Mouse (Mus musculus) C2C12 (cell line): ENCODE results near the gene 1810049J17Rik. TPM values are rescaled to one million over a fixed set of nuclear protein-coding genes. Genes with fewer than 3 reads are reported as not detected.
"Not testable (repeated sequence)": the region's sequence is repeated elsewhere in the genome, so short reads cannot be mapped to it uniquely, and the experiment has no call there.

ENCODE experiments used
- H3K27me3 ChIP-seq: one replicate; pipeline ENCODE4 v1.6.1; 2011; ENCODE audit not compliant: control insufficient read depth, insufficient read depth, insufficient read length
- H3K36me3 ChIP-seq: one replicate; pipeline ENCODE4 v1.6.1; 2011; ENCODE audit not compliant: control insufficient read depth, insufficient read depth
- H3K4me3 ChIP-seq: one replicate; pipeline ENCODE4 v1.5.1; 2011; ENCODE audit warnings: mild to moderate bottlenecking, control low read depth; ENCODE audit not compliant: poor library complexity, insufficient read depth, severe bottlenecking
- H3K79me2 ChIP-seq: one replicate; pipeline ENCODE4 v1.6.1; 2011; ENCODE audit not compliant: control insufficient read depth, insufficient read depth
- H3K79me3 ChIP-seq: one replicate; pipeline ENCODE4 v1.6.1; 2011; ENCODE audit warnings: low read depth, control low read depth
- H3ac ChIP-seq: one replicate; pipeline ENCODE3; 2011; ENCODE audit warnings: low read depth; ENCODE audit not compliant: control insufficient read depth, insufficient read length
- CEBPB ChIP-seq: IDR thresholded peaks from one replicate; pipeline ENCODE4 v1.6.1; 2011; ENCODE audit warnings: low read depth, mild to moderate bottlenecking, control low read depth, moderate library complexity
- CTCF ChIP-seq: IDR thresholded peaks from one replicate; pipeline ENCODE4 v1.5.1; 2011; ENCODE audit not compliant: control insufficient read depth, insufficient read depth, insufficient read length
- FOSL1 ChIP-seq: IDR thresholded peaks from one replicate; pipeline ENCODE4 v1.8.0; 2011; ENCODE audit warnings: mild to moderate bottlenecking, low read length; ENCODE audit not compliant: poor library complexity, insufficient read depth, severe bottlenecking
- MAX ChIP-seq: IDR thresholded peaks from one replicate; pipeline ENCODE4 v1.6.1; 2011; ENCODE audit warnings: mild to moderate bottlenecking, control low read depth
- MYOD1 ChIP-seq: IDR thresholded peaks from one replicate; pipeline ENCODE4 v1.6.1; 2011; ENCODE audit warnings: low read depth; ENCODE audit not compliant: control insufficient read depth, insufficient read length
- MYOG ChIP-seq: IDR thresholded peaks from one replicate; pipeline ENCODE4 v1.6.1; 2011; ENCODE audit not compliant: control insufficient read depth, insufficient read length; ENCODE audit errors: extremely low read depth
- USF1 ChIP-seq: IDR thresholded peaks from one replicate; pipeline ENCODE4 v1.6.1; 2011; ENCODE audit warnings: low read depth, mild to moderate bottlenecking, control low read depth, moderate library complexity
- long read RNA-seq, 2 experiments: library from polyadenylated mRNA; unstranded; transcript quantifications; one replicate each; pipeline ENCODE4 v2.0.0; 2019 to 2020
- polyA plus RNA-seq: library from polyadenylated mRNA; unstranded; fragments of >200 nt; fragmentation: generic; extraction: Trizol; gene quantifications from one replicate; pipeline ENCODE4 v1.2.1, GENCODE M21; 2012; ENCODE audit warnings: missing spikeins

Gene 1810049J17Rik
- 4.8 TPM for polyA plus RNA-seq
- long read RNA-seq, experiment 1: 0 reads
- long read RNA-seq, experiment 2: 0 reads

DNA sequence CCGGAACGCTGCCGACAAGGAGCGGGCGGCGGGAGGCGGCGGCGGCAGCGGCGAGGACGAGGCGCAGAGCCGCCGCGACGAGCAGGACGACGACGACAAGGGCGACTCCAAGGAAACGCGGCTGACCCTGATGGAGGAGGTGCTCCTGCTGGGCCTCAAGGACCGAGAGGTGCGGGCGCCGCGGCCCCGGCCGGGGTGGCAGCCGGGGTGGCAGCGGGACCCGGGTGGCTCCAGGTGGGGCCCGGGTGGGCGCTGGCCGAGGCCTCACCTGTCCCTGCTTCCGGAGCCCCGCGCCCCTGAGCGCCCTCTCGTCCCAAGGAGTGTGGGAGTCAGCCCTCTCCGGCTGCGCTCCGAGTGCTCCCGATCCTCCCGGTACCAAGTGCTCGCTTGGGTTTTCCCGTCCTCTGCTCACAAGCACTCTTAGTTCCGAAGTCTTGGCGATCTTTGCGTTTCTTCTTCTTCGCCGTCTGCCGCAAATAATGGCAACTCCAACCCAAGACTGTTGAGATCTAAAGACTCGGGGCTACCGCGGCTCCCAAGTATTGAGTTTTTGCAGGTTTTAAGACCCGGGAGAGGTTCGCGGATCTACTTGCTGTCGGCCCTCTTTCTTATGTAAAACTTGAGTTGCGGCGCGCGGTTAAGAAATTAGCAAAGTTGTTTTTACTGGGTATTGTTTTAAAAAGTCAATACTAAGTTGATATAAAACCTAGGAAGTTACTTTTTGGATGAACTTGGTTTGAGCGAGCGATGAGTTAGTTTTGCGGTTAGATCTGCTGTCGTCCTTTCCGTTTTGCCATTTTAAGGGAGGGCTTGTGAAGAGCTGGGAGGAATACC lies at the start of gene 1810049J17Rik:
1810049J17Rik (minus strand) TSS at position 112 of the 834 bp plus-strand sequence.
- Histone ChIP-seq H3K79me3 (peaks cover 56% of the 10 kb centered on the region), H3ac (peak within 1 kb of the TSS; percentile 97), H3K4me3 (peak within 1 kb of the TSS; percentile 96), H3K79me2 (peaks cover 58% of the 10 kb centered on the region), H3K36me3 (peaks cover 27% of the 10 kb centered on the region), H3K27me3 (no peaks in the 10 kb centered on the region)
- TF ChIP-seq MAX (no peak), CEBPB (no peak), CTCF (no peak), FOSL1 (no peak), MYOG (no peak), MYOD1 (no peak), USF1 (no peak)

GRCm38 (mm10) chr15:12371183-12371582 lies 49.5 kb upstream of the 1810049J17Rik start:
- TF ChIP-seq USF1: no peak
- TF ChIP-seq CTCF: peak; percentile 91
- no peaks in the 10 kb centered on the region for H3K79me3 ChIP-seq
- H3K79me2 ChIP-seq: no peaks in the 10 kb centered on the region
- no peak overlapping the region for H3ac ChIP-seq
- no peaks in the 10 kb centered on the region for H3K36me3 ChIP-seq
- H3K4me3 ChIP-seq: no peak overlapping the region
- H3K27me3 ChIP-seq: peaks cover 9% of the 10 kb centered on the region

DNA sequence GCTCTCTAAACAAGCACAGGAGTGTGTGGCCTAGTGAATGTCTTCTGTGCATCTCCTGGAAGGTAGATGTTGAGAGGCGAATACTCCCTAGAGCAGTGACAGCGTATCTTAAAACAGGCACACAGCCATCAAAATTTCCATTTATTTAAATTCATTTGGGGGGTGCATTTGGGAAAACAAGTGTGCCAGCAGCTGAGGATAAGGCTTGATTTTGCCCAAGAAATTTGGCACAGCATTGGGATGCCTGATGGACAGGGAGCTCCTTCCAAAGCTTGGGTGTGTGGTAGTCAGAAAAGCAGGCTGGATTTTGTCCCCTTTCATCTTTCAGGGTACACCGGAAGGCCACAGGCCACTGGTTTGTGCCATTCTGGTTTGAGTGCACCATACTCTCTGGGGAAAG lies 48.4 kb upstream of the 1810049J17Rik start:
- no peaks in the 10 kb centered on the region for H3K79me3 ChIP-seq

GRCm38 (mm10) chr15:12368850-12369249 lies 47.2 kb upstream of the 1810049J17Rik start:
- Histone ChIP-seq H3K4me3 (no peak overlapping the region), H3K27me3 (peaks cover 9% of the 10 kb centered on the region), H3K79me2 (no peaks in the 10 kb centered on the region), H3K36me3 (no peaks in the 10 kb centered on the region), H3K79me3 (no peaks in the 10 kb centered on the region), H3ac (no peak overlapping the region)
- TF ChIP-seq FOSL1 (no peak), CEBPB (no peak)

More for the DNA sequence above, 48.4 kb upstream of the 1810049J17Rik start:
- TF ChIP-seq MYOD1 (no peak), MAX (no peak), MYOG (no peak), FOSL1 (no peak), CEBPB (no peak), CTCF (no peak), USF1 (no peak)
- Histone ChIP-seq H3ac (no peak overlapping the region), H3K4me3 (no peak overlapping the region), H3K36me3 (no peaks in the 10 kb centered on the region), H3K79me2 (no peaks in the 10 kb centered on the region), H3K27me3 (peaks cover 9% of the 10 kb centered on the region)

DNA sequence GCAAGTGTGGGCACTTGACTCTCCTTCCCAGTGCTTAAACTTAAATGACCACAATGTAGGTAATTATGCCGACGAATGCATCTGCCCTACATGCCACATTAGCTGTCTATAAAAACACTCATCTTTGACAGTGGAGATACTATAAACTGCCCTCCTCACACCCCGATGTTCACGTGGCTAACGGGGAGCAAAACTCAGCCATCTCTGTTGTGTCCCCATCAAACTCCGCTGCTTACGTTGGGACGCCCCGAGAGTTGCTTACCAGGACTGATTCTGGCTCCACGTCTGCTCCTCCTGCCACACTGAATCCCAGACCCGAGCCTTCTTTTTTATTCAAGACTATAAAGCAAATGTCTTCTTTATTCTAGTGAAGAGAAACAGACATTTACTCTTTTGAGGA lies 46.7 kb upstream of the 1810049J17Rik start:
- H3K27me3 ChIP-seq: peaks cover 7% of the 10 kb centered on the region
- H3K36me3 ChIP-seq: no peaks in the 10 kb centered on the region
- H3ac ChIP-seq: no peak overlapping the region
- no peak overlapping the region for H3K4me3 ChIP-seq
- no peaks in the 10 kb centered on the region for H3K79me3 ChIP-seq
- TF ChIP-seq MAX (no peak), MYOD1 (no peak), USF1 (no peak), CEBPB (no peak), CTCF (no peak)
- no peaks in the 10 kb centered on the region for H3K79me2 ChIP-seq

GRCm38 (mm10) chr15:12367306-12368080 lies 45.8 kb upstream of the 1810049J17Rik start:
- Histone ChIP-seq H3K79me2 (no peaks in the 10 kb centered on the region), H3ac (no peak overlapping the region), H3K36me3 (no peaks in the 10 kb centered on the region), H3K27me3 (no peaks in the 10 kb centered on the region), H3K4me3 (no peak overlapping the region), H3K79me3 (no peaks in the 10 kb centered on the region)
- TF ChIP-seq CEBPB (no peak), CTCF (no peak), MAX (no peak), USF1 (no peak), FOSL1 (no peak), MYOG (no peak), MYOD1 (no peak)

GRCm38 (mm10) chr15:12366580-12367305 lies 45.0 kb upstream of the 1810049J17Rik start:
- H3K79me2 ChIP-seq, H3K79me3 ChIP-seq, H3K4me3 ChIP-seq, H3K27me3 ChIP-seq, H3K36me3 ChIP-seq, H3ac ChIP-seq: not testable (repeated sequence)
